Mouse (Mus musculus): ENCODE data around the gene Hspb1.

Gene Hspb1

DNA sequence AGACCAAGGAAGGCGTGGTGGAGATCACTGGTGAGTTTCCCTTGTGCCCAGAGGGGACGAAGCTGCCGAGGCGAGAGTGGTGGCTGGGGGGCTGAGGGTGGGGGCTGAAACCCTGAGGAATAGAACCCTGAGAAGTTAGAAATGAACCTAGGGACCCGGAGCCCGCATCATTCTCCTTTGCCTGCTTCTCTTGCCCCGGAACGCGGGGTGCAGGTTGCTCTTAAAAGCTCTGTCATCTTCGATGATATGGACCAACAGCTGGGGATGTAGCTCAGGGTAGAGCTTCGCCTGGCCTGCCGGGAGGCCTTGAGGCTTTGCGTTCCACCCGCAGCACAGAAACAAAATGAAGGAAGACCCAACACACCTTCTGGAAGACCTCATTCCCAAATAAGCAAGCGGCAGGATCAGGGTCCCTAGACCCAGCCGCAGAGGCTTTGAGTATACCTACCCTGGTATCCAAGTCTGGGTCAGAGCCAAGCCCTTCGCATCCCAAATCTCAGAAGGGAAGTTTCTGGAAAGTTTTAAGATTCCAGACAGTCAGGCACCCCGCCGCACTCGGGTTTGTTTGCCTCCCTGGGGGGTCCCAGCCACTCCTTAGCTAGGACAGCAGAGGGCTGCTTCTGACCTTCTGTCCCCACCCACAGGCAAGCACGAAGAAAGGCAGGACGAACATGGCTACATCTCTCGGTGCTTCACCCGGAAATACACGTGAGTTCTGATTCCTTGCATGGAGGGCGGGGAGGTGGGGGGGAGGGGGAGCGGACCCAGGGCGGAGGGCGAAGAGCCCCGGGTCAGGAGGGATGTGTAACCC is 891 bp downstream of the Hspb1 start:
- DNase-seq: no peak

DNA sequence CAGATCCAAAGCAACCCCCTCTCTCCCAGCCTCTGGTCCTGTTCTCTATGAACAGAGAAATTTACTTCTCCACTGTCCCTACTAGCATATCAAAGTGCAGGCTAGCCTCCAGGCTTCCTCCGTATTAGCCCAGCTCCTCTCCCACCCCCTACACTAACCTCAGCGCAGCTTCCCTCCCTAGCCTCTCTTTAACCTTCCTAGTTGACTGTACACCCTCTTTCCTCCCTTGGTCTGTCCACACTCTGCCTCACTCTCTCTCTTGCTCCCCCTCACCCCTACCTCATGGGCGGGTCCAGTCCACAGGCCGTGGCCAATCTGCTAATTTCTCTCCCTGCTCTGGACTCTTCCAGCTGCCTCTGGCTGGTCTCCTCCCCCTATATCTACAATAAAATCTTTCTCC is 2.6 kb downstream of the Hspb1 start:
- DNase-seq: no peak

DNA sequence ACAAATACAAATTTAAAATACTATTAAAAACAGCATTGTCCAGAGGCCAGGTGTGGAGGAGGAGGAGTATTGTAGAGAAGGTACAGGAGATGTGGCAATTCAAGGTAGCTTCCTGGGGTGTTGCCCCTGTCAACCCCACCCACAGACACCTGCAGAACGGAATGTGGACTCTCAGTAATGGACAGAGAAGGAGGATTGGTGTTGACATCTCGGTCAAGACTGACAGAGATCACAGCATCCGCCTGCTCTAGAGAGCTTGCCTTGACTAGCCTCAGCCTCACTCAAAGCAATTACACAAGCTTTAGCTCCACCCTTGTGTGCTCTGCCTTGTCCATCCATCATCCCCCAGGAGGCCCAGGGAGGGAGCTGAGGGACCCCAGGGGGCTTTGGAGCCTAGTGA is 3.2 kb downstream of the Hspb1 start:
- no peak for DNase-seq

DNA sequence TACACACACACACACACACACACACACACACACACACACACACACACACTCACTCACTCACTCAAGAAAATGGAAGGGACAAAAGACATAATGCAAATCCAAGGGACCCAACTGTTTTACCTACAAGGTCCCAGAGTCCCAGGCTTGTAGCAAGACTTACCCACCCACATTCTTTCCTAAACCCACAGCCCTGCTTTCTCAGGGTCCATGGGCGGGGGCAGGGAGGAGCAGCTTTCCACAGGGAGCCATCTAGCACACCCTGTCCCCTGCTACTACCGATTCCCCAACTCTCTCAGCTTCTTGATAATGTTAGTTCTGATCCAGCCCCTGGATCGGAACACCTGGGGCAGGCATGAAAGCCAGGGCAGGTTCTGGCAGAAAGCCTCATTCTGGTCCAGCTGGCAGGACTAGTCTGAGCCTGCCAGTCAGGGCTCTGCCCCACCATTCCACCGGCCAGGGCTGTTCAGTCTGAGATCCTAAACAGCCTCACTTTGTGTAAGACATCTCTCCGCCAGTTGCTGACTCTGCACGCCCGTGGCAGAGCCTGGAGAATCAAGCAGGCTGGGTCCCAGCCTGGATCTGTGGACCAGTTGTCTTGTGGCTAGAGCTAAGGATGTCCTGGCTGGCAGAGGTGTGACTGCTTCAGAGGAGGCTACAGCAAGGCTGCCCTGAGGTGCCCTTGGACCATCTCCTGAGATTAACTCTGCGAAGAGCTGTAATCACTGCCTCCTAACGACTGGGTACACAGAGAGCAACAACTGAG is 5.1 kb downstream of the Hspb1 start:
- DNase-seq: no peak

DNA sequence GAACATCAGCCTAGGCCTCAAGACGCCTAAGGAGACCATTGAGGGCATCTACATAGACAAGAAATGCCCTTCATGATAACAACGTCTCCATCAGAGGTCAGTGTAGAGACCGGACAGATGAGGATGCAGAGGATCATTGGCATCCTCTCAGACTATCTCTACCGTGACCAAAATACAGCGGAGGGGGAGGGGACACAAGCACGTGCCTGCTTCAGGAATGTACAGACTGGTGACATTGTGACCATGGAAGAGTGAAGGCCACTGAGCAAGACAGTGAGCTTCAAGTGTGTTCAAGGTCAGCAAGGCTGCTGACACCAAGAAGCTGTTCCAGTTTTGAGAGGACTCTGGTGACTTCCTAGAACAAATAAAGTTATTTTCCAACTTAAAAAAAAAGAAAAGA is 7.2 kb downstream of the Hspb1 start:
- no peak for DNase-seq

DNA sequence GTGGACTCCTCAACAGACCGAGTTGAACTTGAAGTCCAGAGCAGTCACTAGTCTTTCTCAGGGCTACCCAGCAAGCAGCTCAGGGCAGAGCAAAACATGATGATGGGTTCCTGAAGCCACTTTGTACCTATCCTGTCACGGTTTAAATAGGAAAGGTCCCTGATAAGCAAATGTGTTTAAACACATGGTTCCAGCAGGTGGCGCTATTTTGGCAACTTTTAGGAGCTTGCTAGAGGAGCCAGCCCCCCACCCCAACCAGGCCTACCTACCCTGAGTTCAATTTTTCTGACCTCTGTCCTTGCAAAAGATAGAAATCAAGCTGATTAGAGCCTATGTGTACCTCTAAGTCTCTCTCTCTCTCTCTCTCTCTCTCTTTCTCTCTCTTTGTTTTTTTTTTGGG is 10.3 kb downstream of the Hspb1 start:
- peak; percentile 36 to 45 for DNase-seq

DNA sequence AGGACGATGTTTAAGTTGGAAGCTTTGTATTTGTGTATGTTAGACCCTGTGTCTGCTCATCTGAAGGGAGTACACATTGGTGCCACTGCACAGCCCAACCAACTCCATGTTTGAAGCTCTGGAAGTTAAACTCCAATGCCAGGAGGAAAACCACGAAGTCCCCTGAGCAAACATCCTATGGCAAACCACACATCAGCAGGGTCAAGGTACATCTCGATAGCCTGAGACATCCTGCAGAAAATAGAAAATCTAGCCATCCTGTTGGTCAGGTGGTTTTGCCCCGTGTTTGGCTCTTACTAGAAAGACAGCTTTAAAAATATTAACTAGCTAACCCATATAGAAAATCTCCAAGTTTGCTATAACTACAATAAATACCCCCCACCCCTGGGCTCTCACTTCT is 11.3 kb downstream of the Hspb1 start:
- DNase-seq: no peak

DNA sequence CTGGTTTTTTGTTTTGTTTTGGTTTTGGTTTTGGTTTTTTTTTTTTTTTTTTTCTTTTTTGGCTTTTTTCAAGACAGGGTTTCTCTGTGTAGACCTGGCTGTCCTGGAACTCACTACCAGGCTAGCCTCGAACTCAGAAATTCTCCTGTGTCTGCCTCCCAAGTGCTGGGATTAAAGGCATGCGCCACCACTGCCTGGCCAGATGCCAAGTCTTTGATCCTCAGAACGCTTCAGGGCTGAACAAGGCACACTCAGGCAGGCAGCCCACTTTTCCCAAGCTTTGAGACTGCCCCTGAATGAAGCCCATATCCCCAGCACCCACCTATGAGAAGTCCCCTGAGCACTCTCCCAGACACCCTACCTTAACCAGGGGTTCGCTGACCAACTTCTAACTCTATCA is 12.1 kb downstream of the Hspb1 start:
- no peak for DNase-seq

DNA sequence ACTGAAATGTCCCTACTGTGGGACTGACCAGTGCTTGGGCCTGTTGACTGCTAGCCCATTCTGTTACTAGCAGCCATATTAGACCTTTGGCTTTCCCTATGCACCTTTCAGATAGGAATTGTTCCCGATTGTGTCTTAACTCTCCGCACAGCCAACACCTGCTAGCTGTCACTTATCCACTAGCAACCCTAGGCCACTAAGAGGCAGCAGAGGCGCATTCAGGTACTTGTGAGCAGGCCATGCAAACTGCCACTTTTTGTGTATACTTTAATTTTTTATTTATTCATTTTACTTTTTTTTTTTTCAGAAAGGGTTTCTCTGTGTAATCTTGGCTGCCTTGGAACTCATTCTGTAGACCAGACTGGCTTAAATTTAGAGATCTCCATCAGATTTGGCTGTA is 13.0 kb downstream of the Hspb1 start:
- DNase-seq: no peak

DNA sequence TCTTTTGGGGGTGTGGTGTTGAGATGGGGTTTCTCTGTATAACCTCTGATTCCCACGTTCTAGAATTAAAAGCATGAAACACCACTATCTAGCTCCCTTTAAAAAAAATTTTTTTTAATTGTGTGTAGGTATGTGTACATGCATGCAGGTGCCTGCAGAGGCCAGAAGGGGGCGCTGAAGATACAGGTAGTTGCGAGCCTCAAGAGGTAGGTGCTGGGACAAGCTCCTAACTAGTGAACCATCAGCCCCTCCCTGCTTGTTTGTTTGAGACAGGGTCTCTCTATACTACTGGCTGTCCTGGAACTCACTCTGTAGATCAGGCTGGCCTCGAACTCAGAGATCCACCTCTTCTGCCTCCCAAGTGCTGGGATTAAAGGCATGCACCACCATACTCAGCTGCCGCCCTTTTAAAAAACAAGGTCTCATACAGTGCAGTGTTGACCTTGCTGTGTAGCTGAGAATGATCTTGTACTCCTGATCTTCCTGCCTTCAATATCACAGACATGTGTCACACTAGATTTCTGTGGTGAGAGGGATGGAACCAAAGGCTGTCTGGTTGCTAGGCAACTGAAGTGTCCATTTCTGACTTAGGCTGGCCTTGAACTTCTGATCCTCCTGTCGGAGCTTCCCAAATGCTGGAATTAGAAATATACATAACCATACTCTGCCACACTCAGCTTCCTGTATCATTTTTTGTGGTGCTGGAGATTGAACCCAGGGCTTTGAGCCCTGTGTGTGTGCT is 13.8 kb downstream of the Hspb1 start:
- peak; percentile 30 to 34 for DNase-seq

DNA sequence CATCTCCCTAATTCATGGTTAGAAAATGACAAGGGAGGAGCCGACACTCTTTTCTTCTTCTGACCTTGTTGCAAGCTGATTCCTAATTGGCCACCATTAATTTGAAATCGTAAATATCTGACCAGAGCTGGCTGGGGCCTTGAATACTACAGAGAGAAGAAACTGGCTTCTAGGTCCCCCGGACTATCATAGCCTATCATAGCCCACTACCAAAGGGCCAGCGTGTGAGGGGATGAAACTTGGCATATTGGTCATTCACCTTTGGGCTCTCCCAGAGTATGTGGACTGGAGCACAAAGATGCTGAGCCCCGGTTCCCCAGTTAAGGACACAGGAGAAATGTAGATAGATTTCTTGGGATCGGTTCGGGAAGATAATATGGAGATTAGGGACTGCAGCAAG is 15.3 kb downstream of the Hspb1 start:
- DNase-seq: no peak

DNA sequence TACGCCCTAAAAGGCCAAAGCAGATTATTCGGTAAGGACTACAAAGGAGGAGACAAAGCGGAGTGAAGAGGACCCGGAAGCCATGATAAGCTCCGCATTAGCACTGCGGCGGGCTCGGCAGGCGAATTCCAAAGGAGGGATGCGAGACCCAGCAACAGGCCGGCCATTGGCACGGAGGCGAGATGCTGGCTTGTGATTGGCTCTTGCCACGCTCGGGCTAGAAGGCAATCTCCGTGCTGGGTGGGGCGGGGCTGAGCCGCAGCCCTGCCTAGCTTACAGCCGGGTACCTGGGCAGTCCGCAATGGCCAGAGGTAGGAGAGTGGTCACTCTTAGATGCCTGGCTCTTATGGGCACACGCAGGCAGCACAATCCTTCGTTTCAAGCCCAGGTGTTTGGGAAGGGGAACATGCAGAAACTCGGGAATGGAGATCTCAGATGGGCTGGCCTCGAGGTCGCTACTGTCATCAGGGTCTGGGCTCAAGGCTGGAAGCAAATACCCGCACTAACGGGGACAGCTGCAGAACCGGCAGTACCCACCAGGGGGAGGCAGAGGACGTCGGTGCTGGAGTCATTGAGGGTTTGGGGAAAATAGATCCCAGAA is 15.9 kb downstream of the Hspb1 start:
- peak; percentile 69 to 76 for DNase-seq

DNA sequence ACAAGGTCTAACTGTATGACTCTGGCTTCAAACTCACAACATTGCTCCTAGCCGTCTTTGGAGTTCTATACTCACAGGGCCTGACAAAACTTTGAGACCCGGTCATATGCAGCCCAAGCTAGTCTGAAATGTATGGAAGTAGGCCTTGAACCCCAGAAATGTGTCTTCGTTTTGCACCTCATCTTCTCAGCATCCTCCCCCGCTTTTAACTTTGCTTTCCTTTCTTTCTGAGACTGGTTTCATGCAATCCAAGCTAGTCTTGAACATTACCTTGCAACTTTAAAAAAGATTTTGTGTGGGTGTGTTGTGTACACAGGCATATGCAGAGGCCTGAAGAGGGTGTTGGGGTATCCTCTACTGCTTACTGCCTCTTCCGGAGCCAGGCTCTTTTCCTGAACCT is 16.5 kb downstream of the Hspb1 start:
- DNase-seq: no peak

DNA sequence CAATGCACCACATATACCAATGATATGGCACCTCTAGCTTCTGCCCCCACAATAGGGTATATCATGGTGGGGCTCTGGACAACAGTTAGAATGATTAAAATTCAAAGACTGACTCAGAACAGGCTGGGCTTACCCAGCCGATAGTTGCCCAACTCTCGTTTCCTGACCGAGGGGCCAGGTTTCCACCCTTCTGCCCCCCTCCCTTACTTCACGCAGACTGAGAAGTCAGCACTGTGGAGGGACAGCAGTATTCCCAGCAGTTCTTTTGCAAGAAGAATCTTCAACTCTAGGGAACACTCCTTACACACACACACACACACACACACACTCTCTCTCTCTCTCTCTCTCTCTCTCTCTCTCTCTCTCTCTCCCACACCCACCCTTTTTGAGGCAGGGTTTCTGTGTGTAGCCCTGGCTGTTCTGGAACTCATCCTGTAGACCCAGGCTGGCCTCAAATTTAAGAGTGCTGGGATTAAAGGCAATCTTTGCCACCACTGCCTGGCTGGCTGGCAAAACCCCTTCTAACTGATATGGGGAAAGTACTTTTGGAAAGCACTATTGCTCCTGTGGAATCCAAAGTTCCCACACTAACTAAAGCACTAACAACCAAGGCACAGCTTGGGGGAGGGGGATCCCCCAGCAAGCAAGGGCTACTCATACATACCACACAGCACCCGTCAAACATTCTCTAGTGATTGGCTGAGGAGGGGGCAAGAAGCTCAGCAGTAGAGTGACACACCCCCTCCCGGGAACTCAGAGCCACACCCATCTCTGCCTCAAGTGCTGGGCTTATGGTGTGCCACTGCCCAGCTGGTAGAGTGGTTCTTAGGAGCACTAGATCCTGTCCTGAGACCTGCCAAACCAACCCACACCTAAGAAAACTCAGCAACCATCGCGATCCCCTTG is 17.9 kb downstream of the Hspb1 start:
- DNase-seq: no peak

DNA sequence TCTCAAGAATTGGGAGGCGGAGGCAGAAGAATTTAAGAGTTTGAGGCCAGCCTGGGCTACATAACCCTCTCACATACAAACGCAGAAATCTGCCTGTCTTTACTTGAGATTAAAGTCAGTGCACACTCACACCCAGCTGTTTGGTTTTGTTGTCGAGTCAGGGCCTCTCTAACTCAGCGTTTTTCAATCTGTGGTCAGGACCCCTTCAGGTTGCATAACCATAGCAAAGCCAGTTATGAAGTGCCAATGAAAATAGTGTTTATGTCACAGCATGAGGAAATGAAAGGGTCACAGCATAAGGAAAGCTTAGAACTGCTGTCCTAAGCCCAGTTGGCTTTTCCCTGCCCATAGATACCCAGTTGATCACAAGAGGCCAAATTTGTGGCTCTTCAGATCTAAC is 19.1 kb downstream of the Hspb1 start:
- DNase-seq: no peak

DNA sequence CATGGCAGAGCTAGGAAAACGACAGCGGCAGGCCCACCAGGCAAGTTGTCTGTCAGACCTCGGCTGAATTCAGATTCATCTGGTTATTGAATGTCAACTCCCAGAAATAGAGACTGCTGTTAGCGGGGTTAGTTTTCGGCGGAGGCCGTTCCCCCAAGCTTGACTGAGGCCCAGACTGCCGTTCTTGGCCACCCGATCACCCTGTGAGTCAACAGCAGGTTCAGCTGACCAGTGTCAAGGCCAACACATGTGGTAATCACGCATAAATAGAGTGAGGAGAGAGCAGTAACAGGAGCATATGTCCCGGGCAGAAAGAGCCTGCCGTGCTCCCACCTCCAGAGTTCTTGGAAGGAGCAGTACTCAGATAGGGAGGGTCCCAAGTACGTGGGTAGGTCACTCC is 19.5 kb downstream of the Hspb1 start:
- DNase-seq: no peak

DNA sequence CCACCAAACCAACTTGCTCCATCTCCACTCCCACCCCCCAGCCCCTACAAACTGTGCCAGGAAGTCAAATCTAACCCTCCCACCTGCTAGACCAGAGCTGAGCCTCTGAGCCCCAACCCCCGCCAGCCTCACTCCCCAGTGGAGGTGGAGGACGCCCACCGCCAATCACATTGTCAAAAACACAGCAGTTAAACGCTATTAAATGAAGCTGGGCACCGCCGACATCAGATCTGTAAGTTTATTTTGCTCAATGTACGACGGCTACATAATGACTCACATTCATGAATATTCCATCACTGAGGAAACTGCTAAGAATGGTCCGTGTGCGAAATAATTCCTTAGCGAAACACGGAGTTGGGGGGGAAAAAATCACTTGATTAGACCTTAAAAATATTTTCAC is 20.5 kb downstream of the Hspb1 start:
- peak in 1 of 2 experiments; percentile 37 for DNase-seq

DNA sequence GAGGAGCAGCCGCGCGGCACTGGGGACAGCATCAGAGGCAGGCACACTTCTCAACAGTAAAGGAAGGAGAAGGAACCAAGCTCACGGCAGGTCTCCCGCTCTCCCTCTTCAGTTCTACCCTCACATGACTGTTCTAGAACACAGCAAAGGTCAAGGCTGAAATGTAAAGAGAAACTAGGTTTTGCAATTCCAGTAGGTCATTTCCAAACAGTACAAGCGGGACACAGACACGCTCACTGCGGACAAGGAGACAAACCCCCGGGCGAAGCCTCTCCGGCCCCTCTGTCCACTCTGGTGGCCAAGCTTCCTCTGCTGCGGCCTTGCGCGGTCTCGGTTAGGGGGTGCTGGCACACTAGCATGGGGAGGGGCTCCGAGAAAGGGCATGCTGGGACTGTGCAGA is 21.3 kb downstream of the Hspb1 start:
- DNase-seq: no peak

DNA sequence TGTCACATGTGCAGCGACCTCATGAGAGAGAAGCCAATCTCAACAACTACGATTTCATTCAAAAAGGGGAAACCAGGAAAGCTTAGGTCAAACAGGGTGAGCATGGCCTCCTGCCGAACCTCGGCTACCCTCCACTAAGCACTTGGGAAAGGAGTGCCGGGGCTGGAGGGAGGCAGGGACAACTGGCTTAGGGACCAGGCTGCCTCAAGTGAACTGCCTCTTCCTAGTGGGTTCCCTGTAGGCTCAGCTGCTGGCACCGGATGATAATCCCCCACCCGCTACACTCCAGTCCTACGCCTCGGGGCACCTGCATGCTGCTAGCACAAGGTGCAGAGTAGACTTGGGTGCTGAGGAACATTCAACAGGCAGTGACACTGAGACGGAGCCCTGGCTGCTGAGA is 21.9 kb downstream of the Hspb1 start:
- no peak for DNase-seq

DNA sequence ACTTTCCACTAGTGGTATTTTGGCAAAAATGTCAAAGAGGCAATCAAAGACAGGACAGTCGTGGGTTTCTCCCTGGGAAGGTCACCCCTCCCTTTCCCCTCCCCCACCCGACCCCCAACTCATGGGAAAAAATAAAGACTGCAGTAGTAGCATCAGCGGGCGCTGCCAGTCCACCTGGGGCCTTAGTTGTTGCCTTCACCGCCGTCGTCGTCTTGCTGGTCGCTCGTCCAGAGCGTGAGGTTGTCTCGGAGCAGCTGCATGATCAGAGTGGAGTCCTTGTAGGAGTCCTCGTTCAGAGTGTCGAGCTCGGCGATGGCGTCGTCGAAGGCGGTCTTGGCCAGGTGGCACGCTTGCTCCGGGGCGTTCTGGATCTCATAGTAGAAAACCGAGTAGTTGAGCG is 23.1 kb downstream of the Hspb1 start:
- no peak for DNase-seq

DNA sequence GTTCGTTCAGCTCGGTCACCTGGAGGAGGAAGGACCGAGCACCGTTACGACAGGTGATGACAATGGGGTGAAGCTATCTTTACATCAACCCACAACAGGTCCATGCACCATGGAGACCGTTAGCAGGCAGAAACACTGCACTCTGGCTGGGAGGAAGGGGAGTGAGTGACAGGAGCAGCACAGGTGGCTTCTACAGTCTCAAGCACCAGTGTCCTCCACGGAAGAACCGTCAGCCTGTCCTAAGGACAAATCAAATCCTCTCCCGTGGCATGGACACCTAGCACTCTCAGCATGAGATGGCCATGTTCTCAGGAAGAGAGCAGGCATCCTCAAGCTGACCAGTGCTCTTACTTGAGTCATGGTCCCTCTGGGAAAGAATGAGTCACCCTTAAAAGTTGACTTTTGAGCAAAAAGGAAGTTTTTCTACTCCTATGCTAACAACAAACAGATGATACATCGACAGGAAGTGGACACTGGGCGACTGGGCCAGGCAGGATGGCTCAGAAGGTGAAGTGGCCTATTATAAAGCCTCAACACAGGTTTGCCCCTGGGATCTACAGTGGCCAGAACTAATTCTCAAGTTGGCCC is 24.0 kb downstream of the Hspb1 start:
- no peak for DNase-seq

DNA sequence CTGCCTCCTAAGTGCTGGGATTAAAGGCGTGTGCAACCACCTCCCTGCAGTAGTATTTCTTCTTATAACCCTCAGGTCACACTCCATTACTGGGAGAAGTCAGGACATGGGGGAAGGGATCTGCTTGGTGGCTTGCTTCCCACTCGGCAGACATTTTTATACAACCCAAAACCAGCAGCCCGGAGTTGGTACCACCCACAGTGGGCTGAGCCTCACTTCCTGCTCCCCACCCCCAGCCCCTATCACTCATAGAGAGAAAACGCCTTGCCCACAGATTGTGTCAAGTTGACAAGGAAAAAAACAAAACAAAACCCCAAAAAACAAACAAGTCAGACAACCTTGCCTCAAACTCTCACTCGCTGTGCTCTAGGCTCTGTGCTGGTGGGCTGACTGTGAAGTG is 25.5 kb downstream of the Hspb1 start:
- no peak for DNase-seq

Measured in thymus, postnatal 36 days (tissue).